Mouse (Mus musculus): ENCODE measurements around the gene Agbl2. TPM values are rescaled to one million over a fixed set of nuclear protein-coding genes. Genes with fewer than 3 reads are reported as not detected.

Agbl2 gene
- polyA plus RNA-seq, 1 experiment from 2014 or later: not detected

- Histone ChIP-seq H3K4me3 (ENCODE audit: low read depth, low read length) (no peak overlapping the region), H3K27me3 (ENCODE audit: insufficient read depth, low read length) (no peaks in the 10 kb centered on the region), H3K27ac (ENCODE audit: low read depth) (no peak overlapping the region), H3K4me2 (ENCODE audit: low read depth, low read length) (no peak overlapping the region), H3K9ac (replicated peaks) (no peak overlapping the region), H3K9me3 (ENCODE audit: low read length) (no peaks in the 10 kb centered on the region), H3K36me3 (replicated peaks; ENCODE audit: insufficient read depth, low read length) (no peaks in the 10 kb centered on the region), H3K4me1 (ENCODE audit: insufficient read depth) (no peaks in the 10 kb centered on the region)
- TF ChIP-seq CTCF (IDR thresholded peaks at IDR 0.05; ENCODE audit: low read depth) (no peak), EP300 (IDR thresholded peaks at IDR 0.05; ENCODE audit: low read depth) (no peak)
- no peak for DNase-seq
- peak; percentile 70 for ATAC-seq
- 74% methylated on average over 2 of the region's 2 CpGs for WGBS (ENCODE audit: insufficient replicate concordance)
These were observed 56.1 kb downstream of the Agbl2 start for GRCm38 (mm10) chr2:90838621-90839020.

- Histone ChIP-seq H3K27ac (ENCODE audit: low read depth) (no peak overlapping the region), H3K9me3 (ENCODE audit: low read length) (no peaks in the 10 kb centered on the region), H3K27me3 (ENCODE audit: insufficient read depth, low read length) (no peaks in the 10 kb centered on the region), H3K9ac (replicated peaks) (no peak overlapping the region), H3K4me3 (ENCODE audit: low read depth, low read length) (no peak overlapping the region), H3K4me2 (ENCODE audit: low read depth, low read length) (no peak overlapping the region), H3K4me1 (ENCODE audit: insufficient read depth) (peaks cover 18% of the 10 kb centered on the region), H3K36me3 (replicated peaks; ENCODE audit: insufficient read depth, low read length) (no peaks in the 10 kb centered on the region)
- ATAC-seq (no peak), DNase-seq (no peak)
- 70% methylated on average over 1 of the region's 1 CpGs for WGBS (ENCODE audit: insufficient replicate concordance)
- TF ChIP-seq CTCF (IDR thresholded peaks at IDR 0.05; ENCODE audit: low read depth) (no peak), EP300 (IDR thresholded peaks at IDR 0.05; ENCODE audit: low read depth) (no peak)
These were observed 61.1 kb downstream of the Agbl2 start for GRCm38 (mm10) chr2:90843666-90844065.

- TF ChIP-seq CTCF (IDR thresholded peaks at IDR 0.05; ENCODE audit: low read depth): no peak
- no peaks in the 10 kb centered on the region for H3K36me3 ChIP-seq (replicated peaks; ENCODE audit: insufficient read depth, low read length)
- no peaks in the 10 kb centered on the region for H3K27me3 ChIP-seq (ENCODE audit: insufficient read depth, low read length)
- H3K9ac ChIP-seq (replicated peaks): no peak overlapping the region
- H3K9me3 ChIP-seq (ENCODE audit: low read length): no peaks in the 10 kb centered on the region
- H3K4me3 ChIP-seq (ENCODE audit: low read depth, low read length): no peak overlapping the region
- 82% methylated on average over 5 of the region's 5 CpGs for WGBS (ENCODE audit: insufficient replicate concordance)
- ATAC-seq: no peak
- H3K4me2 ChIP-seq (ENCODE audit: low read depth, low read length): no peak overlapping the region
- no peak for DNase-seq
- no peak overlapping the region for H3K27ac ChIP-seq (ENCODE audit: low read depth)
- peaks cover 21% of the 10 kb centered on the region for H3K4me1 ChIP-seq (ENCODE audit: insufficient read depth)
These were observed 61.7 kb downstream of the Agbl2 start for GRCm38 (mm10) chr2:90844262-90844661.

- Histone ChIP-seq H3K27ac (ENCODE audit: low read depth) (no peak overlapping the region), H3K9me3 (ENCODE audit: low read length) (no peaks in the 10 kb centered on the region), H3K4me3 (ENCODE audit: low read depth, low read length) (no peak overlapping the region), H3K4me2 (ENCODE audit: low read depth, low read length) (no peak overlapping the region), H3K36me3 (replicated peaks; ENCODE audit: insufficient read depth, low read length) (peaks cover 2% of the 10 kb centered on the region; the same call in 1 of the 2 replicates), H3K27me3 (ENCODE audit: insufficient read depth, low read length) (no peaks in the 10 kb centered on the region), H3K4me1 (ENCODE audit: insufficient read depth) (peaks cover 23% of the 10 kb centered on the region), H3K9ac (replicated peaks) (no peak overlapping the region)
- no peak for DNase-seq
- ATAC-seq: no peak
- no peak for TF ChIP-seq EP300 (IDR thresholded peaks at IDR 0.05; ENCODE audit: low read depth)
- no peak for TF ChIP-seq CTCF (IDR thresholded peaks at IDR 0.05; ENCODE audit: low read depth)
- WGBS (ENCODE audit: insufficient replicate concordance): 62% methylated on average over 5 of the region's 5 CpGs
These were observed 62.7 kb downstream of the Agbl2 start for GRCm38 (mm10) chr2:90845234-90845633.

GRCm38 (mm10) chr2:90846171-90846570 lies 63.6 kb downstream of the Agbl2 start:
- ATAC-seq: no peak
- Histone ChIP-seq H3K9me3 (ENCODE audit: low read length) (no peaks in the 10 kb centered on the region), H3K4me2 (ENCODE audit: low read depth, low read length) (peak overlapping the region; percentile 89), H3K27ac (ENCODE audit: low read depth) (peak overlapping the region; percentile 82), H3K36me3 (replicated peaks; ENCODE audit: insufficient read depth, low read length) (peaks cover 11% of the 10 kb centered on the region), H3K27me3 (ENCODE audit: insufficient read depth, low read length) (no peaks in the 10 kb centered on the region), H3K9ac (replicated peaks) (peak overlapping the region; percentile 52), H3K4me3 (ENCODE audit: low read depth, low read length) (peak overlapping the region; percentile 81), H3K4me1 (ENCODE audit: insufficient read depth) (peaks cover 23% of the 10 kb centered on the region)
- DNase-seq: peak; percentile 17
- WGBS (ENCODE audit: insufficient replicate concordance): 55% methylated on average over 6 of the region's 6 CpGs
- TF ChIP-seq EP300 (IDR thresholded peaks at IDR 0.05; ENCODE audit: low read depth) (no peak), CTCF (IDR thresholded peaks at IDR 0.05; ENCODE audit: low read depth) (no peak)

- Histone ChIP-seq H3K9me3 (ENCODE audit: low read length) (no peaks in the 10 kb centered on the region), H3K9ac (replicated peaks) (peak overlapping the region; percentile 52), H3K36me3 (replicated peaks; ENCODE audit: insufficient read depth, low read length) (peaks cover 14% of the 10 kb centered on the region), H3K27me3 (ENCODE audit: insufficient read depth, low read length) (no peaks in the 10 kb centered on the region), H3K4me3 (ENCODE audit: low read depth, low read length) (peak overlapping the region; percentile 81), H3K27ac (ENCODE audit: low read depth) (peak overlapping the region; percentile 82), H3K4me2 (ENCODE audit: low read depth, low read length) (peak overlapping the region; percentile 89), H3K4me1 (ENCODE audit: insufficient read depth) (peaks cover 23% of the 10 kb centered on the region)
- WGBS (ENCODE audit: insufficient replicate concordance): 2% methylated on average over 8 of the region's 8 CpGs
- no peak for TF ChIP-seq CTCF (IDR thresholded peaks at IDR 0.05; ENCODE audit: low read depth)
- no peak for TF ChIP-seq EP300 (IDR thresholded peaks at IDR 0.05; ENCODE audit: low read depth)
- DNase-seq: no peak
- peak; percentile 24 for ATAC-seq
These were observed 64.0 kb downstream of the Agbl2 start for GRCm38 (mm10) chr2:90846597-90846954.

Data from liver, postnatal 0 days (tissue).